ENCODE assay signal across 10 mouse cellular contexts in genomic region chr8:98572597-98573514, GRCm38 (mm10).
DNase-seq lines count a peak whose midpoint lies in the region; ATAC-seq and TF ChIP-seq lines count a peak whose summit lies in the region.
"Had no signal": no experiment of that assay in that cellular context is flagged by ENCODE, and none has a peak within 500 bp of the region (broad histone marks: within the 10 kb centered on the region; RNA-seq: fewer than 3 reads in every experiment).

No protein-coding gene starts in this region.

- DNase-seq in cerebellum, adult 8-10 months, result no peak
- DNase-seq in frontal cortex, adult 2 months (ENCODE audit: extremely low spot score in 1 of 2, low spot score in 1 of 2), result peak; percentile 20 to 67
- DNase-seq in layer of hippocampus, postnatal 36 days, result peak; percentile 48 to 51
- DNase-seq in kidney, postnatal 36 days, result no peak

- no peaks in the 10 kb centered on the region for H3K27me3 ChIP-seq in neural tube, embryonic 15.5 days (replicated peaks)
- H3K27me3 ChIP-seq in kidney, embryonic 16.5 days (ENCODE audit: insufficient read depth, low read length), result no peaks in the 10 kb centered on the region
- no peaks in the 10 kb centered on the region for H3K27me3 ChIP-seq in intestine, postnatal 0 days (replicated peaks; ENCODE audit: control insufficient read depth, insufficient read depth, low read length)
- H3K27me3 ChIP-seq: embryonic facial prominence, embryonic 15.5 days; liver, embryonic 15.5 days had no signal

- 0 out of 2 replicates have a peak overlapping the region, but pooled peaks have one; percentile 13 for H3K27ac ChIP-seq in neural tube, embryonic 15.5 days (replicated peaks)
- no peak overlapping the region for H3K27ac ChIP-seq in kidney, embryonic 16.5 days (ENCODE audit: low read length)
- H3K27ac ChIP-seq in intestine, postnatal 0 days (ENCODE audit: low read depth, low read length), result no peak overlapping the region
- H3K27ac ChIP-seq: embryonic facial prominence, embryonic 15.5 days; liver, embryonic 15.5 days had no signal

- 18% methylated on average over 6 of the region's 6 CpGs for WGBS in neural tube, embryonic 15.5 days
- WGBS in kidney, embryonic 16.5 days, result 60% methylated on average over 6 of the region's 6 CpGs
- WGBS in intestine, postnatal 0 days, result 68% methylated on average over 6 of the region's 6 CpGs

- peak; percentile 40; the same call in 1 of the 2 replicates for ATAC-seq in cerebellum, adult (ENCODE audit: insufficient number of reproducible peaks, low FRiP score, low TSS enrichment)
- peak; percentile 73; the same call in 1 of the 2 replicates for ATAC-seq in neural tube, embryonic 15.5 days (ENCODE audit: low FRiP score)
- no peak for ATAC-seq in kidney, embryonic 16.5 days (ENCODE audit: low FRiP score, low TSS enrichment)
- no peak for ATAC-seq in intestine, postnatal 0 days

- H3K36me3 ChIP-seq in neural tube, embryonic 15.5 days, result no peaks in the 10 kb centered on the region
- H3K36me3 ChIP-seq in kidney, embryonic 16.5 days (ENCODE audit: insufficient read depth, low read length), result no peaks in the 10 kb centered on the region
- H3K36me3 ChIP-seq in intestine, postnatal 0 days (ENCODE audit: control insufficient read depth, insufficient read depth), result no peaks in the 10 kb centered on the region
- H3K36me3 ChIP-seq: embryonic facial prominence, embryonic 15.5 days; liver, embryonic 15.5 days had no signal

- H3K4me2 ChIP-seq in neural tube, embryonic 15.5 days, result no peak overlapping the region
- H3K4me2 ChIP-seq in kidney, embryonic 16.5 days (replicated peaks; ENCODE audit: low read depth, low read length), result no peak overlapping the region
- H3K4me2 ChIP-seq in intestine, postnatal 0 days (replicated peaks; ENCODE audit: low read depth), result no peak overlapping the region
- H3K4me2 ChIP-seq: embryonic facial prominence, embryonic 15.5 days; liver, embryonic 15.5 days had no signal

- TF ChIP-seq CTCF in intestine, postnatal 0 days (IDR thresholded peaks at IDR 0.05; ENCODE audit: low read depth), result no peak

- H3K4me1 ChIP-seq in neural tube, embryonic 15.5 days, result 0 out of 2 replicates have a peak, but pooled peaks cover 3% of the 10 kb centered on the region
- H3K4me1 ChIP-seq in kidney, embryonic 16.5 days (ENCODE audit: insufficient read depth, low read length), result no peaks in the 10 kb centered on the region
- H3K4me1 ChIP-seq in intestine, postnatal 0 days (replicated peaks; ENCODE audit: control insufficient read depth, insufficient read depth, low read length), result no peaks in the 10 kb centered on the region
- H3K4me1 ChIP-seq: embryonic facial prominence, embryonic 15.5 days; liver, embryonic 15.5 days had no signal

- no peak overlapping the region for H3K9ac ChIP-seq in neural tube, embryonic 15.5 days (replicated peaks)
- no peak overlapping the region for H3K9ac ChIP-seq in kidney, embryonic 16.5 days (replicated peaks; ENCODE audit: low read length)
- no peak overlapping the region for H3K9ac ChIP-seq in intestine, postnatal 0 days (ENCODE audit: low read depth, low read length)
- H3K9ac ChIP-seq: embryonic facial prominence, embryonic 15.5 days; liver, embryonic 15.5 days had no signal

- no peak overlapping the region for H3K4me3 ChIP-seq in neural tube, embryonic 15.5 days (replicated peaks)
- H3K4me3 ChIP-seq in kidney, embryonic 16.5 days (ENCODE audit: low read length), result no peak overlapping the region
- H3K4me3 ChIP-seq in intestine, postnatal 0 days (ENCODE audit: low read depth, low read length), result no peak overlapping the region
- H3K4me3 ChIP-seq: embryonic facial prominence, embryonic 15.5 days; liver, embryonic 15.5 days had no signal

- no peaks in the 10 kb centered on the region for H3K9me3 ChIP-seq in neural tube, embryonic 15.5 days (replicated peaks)
- no peaks in the 10 kb centered on the region for H3K9me3 ChIP-seq in kidney, embryonic 16.5 days (ENCODE audit: low read length)
- H3K9me3 ChIP-seq in intestine, postnatal 0 days (ENCODE audit: control insufficient read depth), result no peaks in the 10 kb centered on the region
- H3K9me3 ChIP-seq: embryonic facial prominence, embryonic 15.5 days; liver, embryonic 15.5 days had no signal

Comparison
In these comparisons a context has a peak if more than half of its experiments do, and no peak if none do; other contexts are left out.
1. ATAC-seq: peak in cerebellum, adult (single experiment) and neural tube, embryonic 15.5 days (single experiment); none in kidney, embryonic 16.5 days (single experiment) and intestine, postnatal 0 days (single experiment).
2. DNase-seq: peak in frontal cortex, adult 2 months (2 of 2) and layer of hippocampus, postnatal 36 days (2 of 2); none in cerebellum, adult 8-10 months (single experiment) and kidney, postnatal 36 days (0 of 2).